Mouse (Mus musculus): ENCODE results near the gene Pik3ip1. TPM values are rescaled to one million over a fixed set of nuclear protein-coding genes. Genes with fewer than 3 reads are reported as not detected.

Pik3ip1 gene
- total RNA-seq, 2 experiments from 2014 or later = 25.7 to 26.5 TPM

DNA sequence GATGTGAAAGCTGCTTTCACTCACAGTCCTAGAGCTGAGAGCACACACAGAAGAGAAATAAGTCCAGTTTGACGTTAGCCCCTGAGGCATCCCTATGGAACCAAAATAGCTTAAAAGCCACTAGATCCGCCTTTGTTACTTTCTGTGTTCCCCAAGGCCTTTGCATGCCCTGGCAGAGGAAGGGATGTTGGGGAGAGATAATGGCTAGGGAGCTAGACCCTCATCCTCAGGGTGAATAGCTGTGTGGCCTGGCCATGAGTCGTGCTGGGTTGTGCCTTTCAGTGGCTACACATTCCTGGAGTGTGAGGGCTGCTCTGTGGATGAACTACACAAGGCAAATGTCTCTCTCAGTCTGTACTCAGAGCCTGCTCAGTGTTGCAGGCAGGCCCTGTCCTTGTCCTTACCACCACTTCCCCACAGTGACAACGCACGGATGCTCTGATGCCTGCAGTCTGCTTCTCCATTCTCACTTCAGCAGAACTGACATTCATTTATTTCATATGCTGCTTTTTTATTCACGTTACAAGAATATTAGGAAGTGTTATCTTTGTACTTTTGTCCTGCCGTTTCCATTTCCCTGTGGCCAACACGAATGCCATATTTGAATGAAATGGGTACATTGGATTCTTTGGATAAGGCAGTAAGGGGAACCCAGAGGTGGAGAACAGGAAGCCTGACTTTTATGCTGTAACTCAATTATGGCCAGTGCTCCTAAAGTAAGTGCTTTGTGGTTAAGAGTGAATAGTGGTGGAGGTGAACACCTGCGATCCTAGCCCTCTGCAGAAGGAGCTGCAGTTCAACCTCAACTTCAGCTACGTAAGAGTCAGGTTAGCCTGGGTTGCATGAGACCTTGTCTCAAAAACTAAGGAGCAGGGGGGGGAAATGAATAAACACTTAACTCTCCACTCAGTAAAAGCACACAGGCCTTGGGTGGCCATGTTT, 32.1 kb upstream of the Pik3ip1 start:
- intact Hi-C loops (cut with DNase I) = no loop called here
- no peak for DNase-seq (ENCODE audit: low spot score in 2 of 2)

GRCm38 (mm10) chr11:3298813-3299185, 31.4 kb upstream of the Pik3ip1 start:
- intact Hi-C loops (cut with DNase I) = no loop called here
- no peak for DNase-seq (ENCODE audit: low spot score in 2 of 2)

- no peak for DNase-seq (ENCODE audit: low spot score in 2 of 2)
- intact Hi-C loops (cut with DNase I) = no loop called here
Measured at GRCm38 (mm10) chr11:3301075-3301474, 29.1 kb upstream of the Pik3ip1 start.

GRCm38 (mm10) chr11:3302385-3302784, 27.8 kb upstream of the Pik3ip1 start:
- peak; percentile 55 to 64 for DNase-seq (ENCODE audit: low spot score in 2 of 2)
- intact Hi-C loops (cut with DNase I) = no loop called here

DNA sequence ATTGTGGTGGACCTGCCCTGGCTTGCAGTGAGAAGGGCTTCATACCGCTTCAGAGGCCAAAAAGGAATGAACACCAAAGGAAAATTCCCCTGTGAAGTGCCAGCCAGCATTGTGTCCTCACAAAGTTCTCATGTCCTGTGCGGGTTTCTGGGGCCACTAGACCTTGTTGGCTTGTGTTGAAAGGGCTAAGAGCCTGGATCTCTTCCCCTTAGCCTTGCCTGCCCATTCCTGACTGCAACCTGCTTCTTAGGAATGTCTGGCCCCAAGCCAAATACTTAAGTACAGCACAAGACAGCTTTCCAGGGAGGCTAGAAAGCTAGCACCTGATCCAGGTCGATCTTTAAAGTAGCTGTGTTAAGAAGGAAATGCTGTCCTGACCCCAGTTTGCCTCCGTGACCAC, 27.4 kb upstream of the Pik3ip1 start:
- DNase-seq (ENCODE audit: low spot score in 2 of 2) = no peak
- intact Hi-C loops (cut with DNase I) = no loop called here

DNA sequence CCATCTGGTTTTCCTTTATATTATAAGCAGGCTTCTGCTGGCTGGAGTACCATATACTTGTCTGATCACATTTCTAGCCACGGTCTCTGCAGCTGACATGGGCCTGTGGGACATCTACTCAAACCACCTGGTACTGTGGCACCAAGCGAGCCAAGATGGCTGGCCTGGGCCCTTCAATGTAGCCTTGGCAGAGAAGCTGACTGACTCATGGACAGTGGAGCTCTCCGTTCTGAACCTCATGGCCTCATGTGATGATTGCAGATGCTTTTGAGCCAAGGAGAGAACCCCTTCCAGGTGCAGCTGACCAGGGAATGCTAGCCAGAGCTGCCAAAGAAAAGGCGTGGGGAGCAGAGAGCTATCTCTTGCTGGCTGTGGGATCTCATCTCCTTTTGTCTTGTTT, 24.4 kb upstream of the Pik3ip1 start:
- DNase-seq (ENCODE audit: low spot score in 2 of 2) = no peak

GRCm38 (mm10) chr11:3307875-3308274, 22.3 kb upstream of the Pik3ip1 start:
- intact Hi-C loops (cut with DNase I) = no loop called here
- DNase-seq (ENCODE audit: low spot score in 2 of 2) = no peak

More for the DNA sequence above, 24.4 kb upstream of the Pik3ip1 start:
- intact Hi-C loops (cut with DNase I) = no loop called here

GRCm38 (mm10) chr11:3309884-3310283, 20.3 kb upstream of the Pik3ip1 start:
- no peak for DNase-seq (ENCODE audit: low spot score in 2 of 2)
- intact Hi-C loops (cut with DNase I) = no loop called here

DNA sequence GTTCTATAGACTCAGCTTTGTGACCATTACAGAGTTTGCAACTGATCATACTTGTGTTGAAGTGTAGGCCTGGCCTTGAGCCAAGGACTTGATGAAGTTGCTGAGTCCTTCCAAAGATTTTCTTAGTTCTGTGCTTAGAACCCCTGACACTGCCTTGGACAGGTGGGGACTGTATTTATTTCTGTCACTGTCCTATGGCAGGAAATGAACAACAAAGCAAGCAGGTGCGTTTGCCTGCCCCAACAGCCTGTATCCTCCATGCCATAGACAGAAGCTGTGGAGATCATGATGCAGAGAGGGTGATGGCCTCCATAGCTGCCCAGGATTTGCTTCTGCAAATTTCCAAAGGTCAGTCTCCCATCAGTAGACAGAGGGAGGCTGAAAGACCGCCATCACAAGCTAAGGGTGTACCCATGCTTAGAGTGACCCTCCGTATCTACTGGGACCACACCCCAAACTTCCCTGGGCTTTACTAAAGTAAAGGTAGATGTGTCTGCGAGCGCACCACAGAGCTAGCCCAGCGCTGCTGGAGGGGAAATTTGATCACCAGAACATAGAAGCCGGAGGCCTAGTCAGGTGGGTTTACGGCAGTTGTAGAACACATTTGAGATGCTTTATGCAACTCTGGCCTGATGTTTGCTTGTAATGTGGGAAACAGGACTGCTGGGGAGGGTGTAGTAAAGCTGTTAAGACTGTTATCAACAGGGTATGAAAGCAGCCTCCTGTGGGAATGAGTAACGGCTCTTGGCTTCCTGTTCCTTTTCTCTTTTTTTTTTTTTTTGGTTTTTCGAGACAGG, 19.2 kb upstream of the Pik3ip1 start:
- DNase-seq (ENCODE audit: low spot score in 2 of 2) = no peak
- intact Hi-C loops (cut with DNase I) = no loop called here

GRCm38 (mm10) chr11:3311586-3312347, 18.4 kb upstream of the Pik3ip1 start:
- no peak for DNase-seq (ENCODE audit: low spot score in 2 of 2)
- intact Hi-C loops (cut with DNase I) = no loop called here

DNA sequence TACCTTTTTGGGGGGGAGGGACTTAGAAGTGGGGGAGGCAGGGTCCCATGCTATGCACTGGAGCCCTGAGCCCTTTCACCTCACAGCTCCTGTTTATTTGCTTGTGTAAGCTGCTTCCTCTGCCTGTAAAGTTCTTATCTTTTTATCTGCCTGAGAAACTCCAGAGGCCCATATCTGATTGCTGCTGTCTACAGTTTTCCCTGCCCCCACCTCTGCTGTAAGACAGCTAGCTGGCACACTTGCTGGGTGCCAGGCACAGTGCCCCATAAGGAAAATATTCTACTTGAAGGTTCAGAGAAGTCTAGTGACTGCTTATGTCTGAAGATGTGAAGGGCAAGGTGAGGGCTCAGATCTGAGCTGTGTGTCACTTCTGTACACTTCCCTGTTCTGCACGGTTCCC, 16.9 kb upstream of the Pik3ip1 start:
- DNase-seq (ENCODE audit: low spot score in 2 of 2) = no peak

GRCm38 (mm10) chr11:3314148-3314547, 16.1 kb upstream of the Pik3ip1 start:
- DNase-seq (ENCODE audit: low spot score in 2 of 2) = peak in 1 of 2 experiments; percentile 67
- intact Hi-C loops (cut with DNase I) = no loop called here

More for the DNA sequence above, 16.9 kb upstream of the Pik3ip1 start:
- intact Hi-C loops (cut with DNase I) = no loop called here

DNA sequence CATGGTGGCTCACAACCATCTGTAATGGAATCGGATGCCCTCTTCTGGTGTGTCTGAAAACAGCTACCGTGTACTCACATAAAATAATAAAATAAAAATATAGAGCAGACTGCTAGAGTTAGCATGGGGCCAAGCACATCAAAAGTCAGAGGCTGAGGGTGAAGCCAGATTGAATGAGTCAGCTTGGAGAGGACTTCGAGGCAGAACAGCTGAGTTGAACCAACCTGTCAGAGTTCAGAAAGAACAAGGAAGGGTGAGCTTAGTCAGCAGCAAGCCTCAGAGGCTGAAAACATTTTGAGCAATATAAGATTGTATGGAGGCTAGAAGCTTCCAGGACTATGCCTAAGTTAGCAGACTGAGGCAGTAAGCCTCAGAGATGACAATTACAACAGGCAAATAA, 11.9 kb upstream of the Pik3ip1 start:
- DNase-seq (ENCODE audit: low spot score in 2 of 2) = no peak
- intact Hi-C loops (cut with DNase I) = no loop called here

DNA sequence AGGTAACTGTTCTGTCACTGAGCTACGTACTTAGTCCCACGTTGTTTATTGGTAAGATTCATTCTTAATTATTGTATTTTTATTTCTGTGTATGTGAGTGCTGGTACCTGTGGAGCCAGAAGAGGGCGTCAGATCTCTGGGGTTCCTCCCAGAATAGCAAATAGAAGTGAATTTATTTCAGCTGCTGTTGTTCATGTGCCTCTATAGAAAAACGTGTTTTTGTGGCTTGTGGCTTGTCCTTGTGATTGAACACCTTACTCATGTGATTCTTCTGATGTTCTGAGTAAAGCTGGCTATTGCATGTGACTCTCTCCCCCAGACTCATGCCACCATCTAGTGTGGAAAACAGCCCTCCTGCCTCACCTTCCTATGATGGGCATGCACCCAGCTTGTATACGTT, 1.9 kb upstream of the Pik3ip1 start:
- DNase-seq (ENCODE audit: low spot score in 2 of 2) = no peak
- intact Hi-C loops (cut with DNase I) = no loop called here

DNA sequence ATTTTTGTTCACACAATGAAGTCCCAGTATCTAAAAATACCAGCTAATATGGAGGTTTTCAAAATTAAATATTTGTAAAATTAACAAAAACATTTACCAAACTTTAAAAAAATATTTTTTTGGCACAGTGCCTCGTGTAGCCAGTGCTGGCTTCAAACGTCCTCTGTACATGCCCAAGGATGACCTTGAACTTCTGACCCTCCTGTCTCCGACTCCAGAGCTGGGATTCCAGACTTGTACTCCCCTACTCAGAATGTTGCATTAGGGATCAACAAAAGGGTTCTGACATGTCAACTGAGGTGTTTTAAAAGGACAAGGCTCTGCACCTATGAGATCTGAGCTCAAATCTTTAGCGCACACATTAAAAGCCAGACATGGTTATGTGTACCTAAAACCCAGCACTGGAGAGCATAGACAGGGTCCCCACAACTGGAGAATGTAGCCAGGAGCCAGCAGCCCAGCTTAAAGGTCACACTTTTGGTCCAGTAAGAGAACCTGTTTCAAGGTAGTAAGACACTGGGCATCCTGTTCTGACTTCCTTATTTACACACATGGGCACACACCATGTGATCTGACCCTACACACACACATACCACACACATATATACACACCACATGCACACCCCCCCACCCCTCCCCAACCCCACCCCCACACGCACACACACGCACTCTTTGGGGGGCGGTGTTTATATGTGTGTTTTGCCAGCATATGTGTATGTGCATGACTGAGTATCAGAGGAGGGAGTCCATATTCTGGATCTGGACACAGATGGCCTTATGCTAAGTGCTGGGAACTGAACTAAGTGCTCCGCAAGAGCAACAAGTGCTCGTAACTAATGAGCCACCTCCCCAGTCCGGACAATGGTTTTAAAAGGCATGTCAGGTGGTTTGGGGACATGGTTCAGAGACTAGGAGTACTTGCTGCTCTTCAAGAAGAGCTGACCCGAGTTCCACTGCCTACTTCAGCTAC, 1.1 kb upstream of the Pik3ip1 start:
- no peak for DNase-seq (ENCODE audit: low spot score in 2 of 2)
- intact Hi-C loops (cut with DNase I) = no loop called here

- intact Hi-C loops (cut with DNase I) = loop anchor here (1.0 kb wide), 1 partner anchor 40 kb away; no protein-coding TSS in a partner anchor
- DNase-seq (ENCODE audit: low spot score in 2 of 2) = peak; percentile 84 to 94
Measured at GRCm38 (mm10) chr11:3330566-3330965, 365 bp downstream of the Pik3ip1 start.

DNA sequence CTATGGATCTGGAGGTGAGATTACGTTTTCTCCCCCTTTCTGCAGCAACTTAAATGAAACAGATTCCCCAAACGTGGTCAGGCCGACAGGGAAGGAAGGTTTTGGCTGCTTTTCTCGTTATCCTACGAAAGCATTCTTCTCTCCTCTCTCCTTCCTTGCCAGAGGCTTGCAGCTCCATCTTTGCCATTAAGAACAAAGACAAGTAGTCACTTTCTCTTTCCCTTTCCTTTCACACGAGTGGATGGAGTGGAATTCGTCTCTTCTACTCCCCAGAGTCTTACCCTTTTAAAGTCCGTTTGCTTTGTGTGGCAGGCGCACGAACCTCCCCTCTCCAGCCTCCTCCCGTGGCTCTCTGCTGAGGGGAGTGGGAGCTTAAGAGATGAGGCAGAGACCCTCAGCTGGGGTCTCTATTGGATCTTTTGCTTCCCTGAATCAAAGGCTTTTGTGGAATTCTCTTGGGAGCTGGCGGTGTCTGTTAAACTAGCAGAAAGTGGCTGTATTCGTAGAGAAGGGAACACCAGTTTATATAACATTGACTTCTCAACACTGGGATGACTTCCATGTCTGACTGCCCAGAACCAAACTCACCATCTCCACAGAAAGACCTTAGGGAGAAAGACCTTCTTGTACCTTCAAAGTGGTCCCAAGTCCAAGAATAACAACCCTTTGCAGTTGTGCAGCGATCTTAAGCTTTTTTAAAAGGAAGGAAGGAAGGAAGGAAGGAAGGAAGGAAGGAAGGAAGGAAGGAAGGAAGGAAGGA, 970 bp downstream of the Pik3ip1 start:
- intact Hi-C loops (cut with DNase I) = loop anchor here (1.0 kb wide), 1 partner anchor 41 kb away; no protein-coding TSS in a partner anchor
- no peak for DNase-seq (ENCODE audit: low spot score in 2 of 2)
